Mouse (Mus musculus) right cerebral cortex, postnatal 25 days (tissue): ENCODE data around the gene Uty.
A peak's percentile ranks its signal among the peaks of the same experiment; 100 is the strongest.

Experiments used
- DNase-seq: peaks from one replicate; pipeline ENCODE4 v3.0.0; 2022

Gene Uty

DNA sequence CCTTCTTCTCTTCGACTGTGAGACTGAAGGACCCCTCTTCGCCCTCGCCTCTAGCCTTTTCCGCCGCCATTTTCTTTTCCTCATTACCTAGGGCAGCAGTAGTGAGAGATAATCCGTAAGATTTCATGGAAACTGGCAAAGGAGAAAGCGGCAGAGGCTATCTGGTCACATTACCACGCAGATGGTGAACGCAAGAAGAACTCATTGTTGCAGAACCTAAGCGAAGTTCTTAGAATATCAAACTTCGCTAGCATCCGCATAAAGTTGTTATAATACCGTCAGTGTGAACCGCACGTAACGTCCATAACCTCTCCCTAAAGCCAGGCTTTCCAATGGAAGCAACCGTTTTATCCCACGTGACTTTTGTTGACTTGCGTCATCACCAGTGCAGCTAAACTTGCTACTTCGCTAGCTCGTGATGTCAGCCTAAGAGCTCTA, at the start of gene Uty:
Gene Uty (minus strand): TSS at position 334 of the 438 bp plus-strand sequence.
- DNase-seq, result peak; percentile 62

DNA sequence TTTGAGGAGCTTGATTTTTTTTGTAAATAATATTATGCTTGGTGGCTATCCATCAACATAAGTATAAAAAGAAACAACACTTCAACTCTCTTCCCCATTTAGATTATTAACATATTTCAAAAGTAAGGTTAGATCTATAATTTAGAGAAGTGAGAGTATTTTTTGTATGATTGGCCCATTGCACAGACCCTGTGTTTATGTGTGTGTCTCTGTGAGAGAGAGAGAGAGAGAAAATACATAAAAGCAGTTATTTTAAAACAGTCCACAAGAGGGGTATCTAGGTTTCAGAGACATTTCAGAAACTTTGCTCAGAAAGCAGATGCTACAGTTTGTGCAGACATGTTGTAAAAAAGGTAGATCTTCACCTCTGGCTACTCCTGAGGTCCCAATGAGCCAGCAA, 48.1 kb upstream of the Uty start:
- DNase-seq, result no peak

DNA sequence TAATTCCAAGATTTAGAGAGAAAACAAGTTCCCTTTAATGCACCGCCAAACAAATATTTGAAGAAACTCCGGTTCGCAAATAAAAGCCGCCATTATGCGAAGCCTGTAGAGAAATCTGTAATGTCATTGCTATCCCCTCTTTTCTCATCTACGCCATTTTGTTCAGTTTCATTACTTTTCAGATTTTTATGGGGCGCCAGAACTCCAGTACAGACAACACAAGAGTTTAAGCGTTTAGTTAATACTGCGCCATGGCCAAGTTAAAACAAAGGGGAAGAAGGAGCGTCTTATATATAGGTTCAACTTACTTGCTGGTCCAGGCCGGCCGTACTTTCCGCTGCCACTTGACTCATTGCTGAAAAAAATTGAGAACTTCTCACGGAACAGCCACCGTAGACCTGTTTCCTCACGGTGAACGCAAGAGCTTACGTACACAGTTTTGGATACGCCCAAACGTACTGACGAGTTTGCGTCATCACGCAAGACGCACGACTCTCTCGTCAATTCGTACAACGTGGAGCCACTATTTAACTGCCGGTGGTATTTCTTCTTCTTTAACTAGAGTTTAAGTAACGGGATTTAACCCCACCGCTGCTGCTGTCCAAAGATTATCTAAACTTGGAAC, 40.7 kb upstream of the Uty start, which contains the start of gene Ddx3y:
Gene Ddx3y (minus strand): TSS at position 459 of the 625 bp plus-strand sequence.
- DNase-seq, result peak; percentile 58

DNA sequence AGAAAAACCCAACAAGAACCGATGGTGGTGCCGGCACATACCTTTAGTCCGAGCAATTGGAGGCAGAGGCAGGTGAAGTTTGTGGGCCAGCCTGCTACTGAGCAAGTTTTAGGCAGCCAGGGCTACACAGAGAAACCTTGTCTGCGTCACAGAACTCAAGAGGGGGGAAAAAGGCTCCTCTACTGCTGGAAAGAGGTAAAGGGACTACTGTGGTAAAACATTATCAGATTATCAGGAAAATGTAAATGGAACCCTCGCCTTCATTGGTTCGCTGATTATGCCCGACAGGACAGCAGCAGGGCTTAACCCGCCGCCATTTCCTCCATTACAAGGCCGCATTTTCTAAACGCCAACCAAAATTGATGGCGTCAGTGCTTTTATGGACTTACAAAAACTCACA, 40.2 kb upstream of the Uty start:
- DNase-seq, result peak; percentile 5

DNA sequence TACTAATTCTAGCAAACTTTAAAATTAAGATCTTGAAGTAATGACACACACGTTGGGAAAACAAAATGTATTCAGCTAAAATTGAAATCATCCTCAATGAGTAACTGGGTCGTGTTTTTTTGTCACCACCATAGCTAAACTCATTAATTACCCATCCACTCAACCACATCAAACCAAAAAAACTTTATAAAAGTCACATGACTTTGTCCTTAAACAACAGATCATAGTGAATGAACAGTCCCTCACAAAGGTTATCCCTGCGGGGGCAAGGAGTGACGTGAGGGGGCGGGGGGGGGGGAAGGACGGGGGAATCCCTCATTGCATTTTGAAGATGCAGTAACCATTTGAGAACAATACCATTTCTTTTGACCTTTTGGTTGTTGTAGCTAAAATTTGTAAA, 558 bp upstream of the Uty start:
- no peak for DNase-seq

DNA sequence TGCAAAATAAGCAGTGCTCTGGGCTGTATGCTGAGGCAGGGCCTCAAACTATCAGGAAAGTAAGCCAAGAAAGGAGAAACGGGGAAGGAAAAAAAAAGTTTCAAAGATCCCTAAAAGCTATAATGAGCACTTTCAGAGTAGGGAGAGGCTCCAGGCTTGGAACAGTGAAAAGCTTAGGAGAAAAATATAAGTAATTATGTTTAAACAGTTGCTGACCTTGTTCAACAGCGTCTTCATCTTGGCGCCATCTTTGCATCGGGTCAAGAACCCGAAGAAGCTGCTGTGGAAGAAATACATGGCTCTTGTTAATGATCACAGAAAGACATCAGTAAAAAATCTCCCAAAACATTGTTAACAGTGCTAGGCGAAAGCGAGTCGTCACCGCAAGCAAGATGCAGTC, 619 bp downstream of the Uty start:
- DNase-seq, result no peak

DNA sequence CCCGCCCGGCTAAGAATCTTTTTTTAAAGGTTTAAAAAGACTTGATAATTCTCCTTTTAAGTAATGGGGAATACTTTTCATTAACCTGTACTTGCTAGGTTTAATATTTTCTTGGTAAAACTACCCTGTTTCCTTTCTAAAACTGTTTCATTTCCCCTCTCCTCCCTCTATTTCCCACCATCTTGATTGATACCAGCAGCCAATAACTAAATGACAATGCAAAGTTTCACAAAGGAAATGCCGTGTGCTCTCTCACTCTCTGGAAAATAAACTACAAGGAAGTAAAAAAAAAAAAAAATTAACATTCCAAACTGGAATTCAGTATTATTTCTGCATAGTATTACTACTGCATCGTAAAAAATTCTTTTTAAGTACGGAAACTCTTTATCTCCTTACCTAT, 1.1 kb downstream of the Uty start:
- no peak for DNase-seq

DNA sequence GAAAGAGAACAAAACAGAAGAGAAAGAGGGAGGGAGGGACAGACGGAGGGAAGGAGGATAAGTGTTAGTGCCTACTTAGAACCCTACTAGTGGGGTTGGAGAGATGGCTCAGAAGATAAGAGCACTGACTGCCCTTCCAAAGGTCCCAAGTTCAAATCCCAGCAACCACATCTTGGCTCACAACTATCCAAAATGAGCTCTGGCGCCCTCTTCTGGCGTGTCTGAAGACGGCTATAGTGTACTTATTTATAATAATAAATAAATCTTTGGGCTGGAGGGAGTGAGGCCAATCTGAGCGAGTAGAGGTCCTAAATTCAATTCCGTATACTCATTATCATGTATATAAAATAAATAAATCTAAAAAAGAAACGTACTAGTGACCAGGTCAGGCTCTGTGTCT, 25.6 kb downstream of the Uty start:
- DNase-seq, result no peak

DNA sequence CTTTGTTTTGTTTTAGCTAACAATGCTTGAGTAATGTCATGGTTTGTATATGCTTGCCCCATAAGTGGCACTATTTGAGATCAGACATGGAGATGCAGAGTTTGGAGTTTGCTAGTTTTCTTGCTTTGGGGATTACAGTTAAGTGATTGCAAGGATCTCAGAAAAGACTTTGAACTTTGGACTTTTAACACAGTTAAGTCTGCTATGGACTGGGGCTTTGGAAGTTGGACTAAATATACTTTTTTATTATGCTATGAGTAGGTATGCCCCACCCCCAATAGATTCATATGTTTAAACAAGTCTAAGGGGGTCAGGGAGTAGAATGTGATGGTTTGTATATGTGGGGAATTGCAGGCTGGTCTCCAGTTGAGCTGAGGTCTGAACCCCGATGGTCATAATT, 67.1 kb downstream of the Uty start:
- no peak for DNase-seq

DNA sequence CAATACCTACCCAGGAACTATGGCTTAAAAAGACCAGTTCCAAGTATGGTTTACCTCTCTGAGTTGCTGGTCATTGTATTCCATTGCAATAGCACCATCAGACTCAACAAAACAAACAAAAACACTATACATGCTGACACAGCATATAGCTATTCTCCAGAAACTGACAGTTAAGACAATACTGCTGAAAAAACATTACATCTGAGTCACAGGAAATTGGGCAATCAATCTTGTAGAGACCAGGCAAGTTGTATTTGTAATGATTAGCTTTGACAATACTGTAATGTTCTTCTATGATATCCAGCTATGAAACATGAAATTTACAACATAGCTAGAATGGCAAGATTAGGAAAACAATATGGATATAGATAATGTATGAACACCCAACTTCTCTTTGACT, 82.5 kb downstream of the Uty start:
- no peak for DNase-seq

DNA sequence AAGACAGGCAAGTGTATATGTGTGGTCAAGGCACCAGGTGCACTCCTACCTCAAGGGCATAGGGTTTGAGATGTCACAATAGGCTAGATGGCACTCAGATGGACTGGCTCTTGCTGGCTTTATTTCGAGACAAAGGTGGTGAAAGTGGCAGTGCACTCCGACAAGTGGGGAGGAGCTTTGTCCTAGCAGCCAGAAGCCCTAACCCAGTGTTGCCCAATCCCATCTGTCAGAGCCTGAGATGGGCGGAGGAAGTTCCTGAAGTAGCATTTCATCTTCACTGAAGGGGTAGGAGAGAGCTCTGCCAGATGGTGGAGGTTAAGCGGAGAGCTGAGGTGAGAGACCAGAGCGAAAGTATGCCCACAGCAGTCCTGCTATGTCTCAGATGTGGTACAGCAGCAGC, 129.4 kb downstream of the Uty start:
- DNase-seq, result no peak

DNA sequence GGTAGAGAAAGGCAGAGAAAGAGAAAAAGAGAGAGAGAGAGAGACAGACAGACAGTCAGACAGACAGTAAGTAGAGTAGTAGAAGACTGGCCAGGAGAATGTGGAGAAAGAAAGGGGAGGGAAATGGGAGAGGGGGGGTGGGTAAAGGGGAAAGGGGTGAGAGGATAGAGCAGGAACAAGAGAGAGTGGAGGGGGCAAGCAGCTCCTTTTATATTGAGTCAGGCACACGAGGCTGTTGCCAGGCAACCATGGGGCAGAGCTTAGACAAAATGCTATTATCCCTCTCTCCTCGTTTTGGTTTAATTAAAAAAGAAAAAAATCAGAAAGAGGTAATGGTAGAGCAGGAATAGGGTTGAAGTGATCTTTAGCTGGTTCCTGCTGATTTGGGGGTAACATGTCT, 131.5 kb downstream of the Uty start:
- no peak for DNase-seq
